Mouse (Mus musculus) gastrocnemius, postnatal 36 days (tissue): ENCODE results near the gene Gm5129. TPM values are rescaled to one million over a fixed set of nuclear protein-coding genes. Genes with fewer than 3 reads are reported as not detected.
"Not testable (repeated sequence)": the region's sequence is repeated elsewhere in the genome, so short reads cannot be mapped to it uniquely, and the experiment has no call there.

Experiments
- DNase-seq, 2 experiments: peaks; one replicate each; pipeline ENCODE4 v3.0.0; 2022
- intact Hi-C: fragments of 180-260 bp; cut with DNase I; formaldehyde crosslinking; loops from one replicate; pipeline ENCODE4 v1.15.1; 2025
- long read RNA-seq, 2 experiments: library from polyadenylated mRNA; stranded (forward); transcript quantifications; one replicate each; pipeline ENCODE4 v2.0.0; 2021
- total RNA-seq, 2 experiments: library from RNA; stranded (reverse); gene quantifications; 2 replicates each; pipeline ENCODE4 v1.2.3; 2021

Gm5129 gene
- not detected for total RNA-seq
- long read RNA-seq, experiment 1, result 0 reads
- long read RNA-seq, experiment 2, partial matches to known transcripts, result 0 of 1 reads
- long read RNA-seq, experiment 2, other reads (novel, unspliced or antisense), result 0 of 1 reads

GRCm38 (mm10) chr5:29735557-29736061, at the start of gene Gm5129, which contains the start of gene Dnajb6:
TSS of gene Gm5129 (minus strand) at chr5:29735936.
TSS of gene Dnajb6 (plus strand) at chr5:29735688.
- DNase-seq, result peak; percentile 95 to 98
- intact Hi-C loops, result loop anchor here (10.0 kb wide), 1 partner anchor 279 kb away; the partner anchor contains the start of gene Il6

GRCm38 (mm10) chr5:29784906-29785305, 49.2 kb upstream of the Gm5129 start:
- DNase-seq, intact Hi-C loops: not testable (repeated sequence)

GRCm38 (mm10) chr5:29782261-29782660, 46.5 kb upstream of the Gm5129 start:
- intact Hi-C loops, result no loop called here
- no peak for DNase-seq

- intact Hi-C loops, DNase-seq: not testable (repeated sequence)
These were observed 44.0 kb upstream of the Gm5129 start for GRCm38 (mm10) chr5:29779733-29780132.

DNA sequence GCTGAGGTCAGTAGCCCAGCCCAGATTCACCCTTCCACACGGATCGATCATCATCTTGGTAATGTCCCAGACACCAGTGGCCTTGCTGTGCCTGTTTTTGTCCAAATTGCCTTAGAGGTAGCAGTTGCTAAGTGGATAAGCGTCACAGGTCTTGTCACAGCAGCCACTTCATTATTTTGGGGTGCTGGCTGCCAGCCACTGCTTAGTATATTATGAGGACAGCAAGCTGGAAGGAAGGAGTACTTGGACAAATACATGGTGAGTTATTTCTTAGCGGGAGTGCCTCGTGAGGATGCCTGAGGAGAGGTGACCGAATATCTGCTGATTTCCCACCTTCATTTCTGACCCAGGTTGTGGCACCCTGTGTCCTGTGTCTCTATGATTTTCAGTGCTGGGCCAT, 42.3 kb upstream of the Gm5129 start:
- DNase-seq, result no peak

GRCm38 (mm10) chr5:29775437-29775836, 39.7 kb upstream of the Gm5129 start:
- no peak for DNase-seq
- intact Hi-C loops, result no loop called here

More for the DNA sequence above, 42.3 kb upstream of the Gm5129 start:
- intact Hi-C loops, result no loop called here

DNA sequence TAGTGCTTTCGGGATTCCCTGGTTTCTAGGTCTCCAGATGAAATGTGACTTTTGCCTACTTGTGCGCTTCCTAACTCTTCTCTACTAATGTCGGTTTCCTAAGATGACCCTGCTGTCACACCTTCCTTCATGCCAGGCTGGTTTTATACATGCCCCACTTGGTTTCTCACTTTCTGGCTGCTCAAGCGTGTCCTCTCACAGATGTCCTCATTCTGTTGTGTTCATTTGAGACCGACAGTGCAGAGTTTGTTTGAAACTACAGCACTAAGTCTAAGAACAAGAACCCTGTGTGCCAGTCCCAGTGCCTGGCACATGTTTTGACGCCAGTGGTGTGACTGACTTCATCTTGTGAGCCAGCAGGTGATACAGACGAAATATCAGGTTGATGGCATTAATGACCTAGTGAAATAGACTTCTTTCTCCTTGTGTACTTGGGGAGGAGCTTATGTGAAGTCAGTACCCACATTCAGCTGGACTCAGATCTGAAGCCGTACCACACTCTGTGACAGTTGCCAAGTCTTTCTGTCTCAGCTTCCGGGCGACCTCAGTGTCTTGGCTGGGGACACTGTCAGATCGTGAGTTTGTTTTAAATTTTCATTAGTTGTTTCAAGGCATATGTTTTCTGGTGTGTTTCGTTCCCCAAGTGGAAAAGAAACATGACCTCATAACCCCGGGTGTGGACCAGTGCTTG, 37.9 kb upstream of the Gm5129 start:
- intact Hi-C loops, result no loop called here
- no peak for DNase-seq

- intact Hi-C loops, result no loop called here
- DNase-seq, result no peak
These were observed 37.1 kb upstream of the Gm5129 start for GRCm38 (mm10) chr5:29772651-29773330.

DNA sequence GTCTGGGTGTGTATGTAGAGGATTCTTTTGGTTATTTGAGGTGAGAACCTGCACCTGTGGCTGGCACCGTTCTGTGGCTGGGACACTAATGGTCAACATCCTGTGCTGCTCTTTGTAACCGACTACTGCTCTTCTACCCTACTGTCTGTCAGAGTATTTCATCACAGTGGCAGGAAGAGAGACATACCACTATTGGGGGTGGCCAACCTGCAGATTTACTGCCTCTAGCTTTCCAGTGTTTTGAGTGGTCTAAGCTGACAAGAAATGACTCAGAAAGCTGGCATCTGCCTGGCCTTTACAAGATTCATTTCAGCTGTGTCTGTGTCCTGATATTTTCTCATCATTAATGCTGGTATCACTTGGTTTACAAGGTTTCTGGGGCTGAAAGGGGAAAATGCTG, 36.3 kb upstream of the Gm5129 start:
- DNase-seq, result no peak
- intact Hi-C loops, result no loop called here

GRCm38 (mm10) chr5:29770935-29771334, 35.2 kb upstream of the Gm5129 start:
- no peak for DNase-seq
- intact Hi-C loops, result no loop called here

- no peak for DNase-seq
- intact Hi-C loops, result no loop called here
These were observed 23.6 kb upstream of the Gm5129 start for GRCm38 (mm10) chr5:29759318-29759717.

GRCm38 (mm10) chr5:29752894-29753293, 17.2 kb upstream of the Gm5129 start:
- intact Hi-C loops, result no loop called here
- no peak for DNase-seq

- no peak for DNase-seq
- intact Hi-C loops, result no loop called here
These were observed 15.6 kb upstream of the Gm5129 start for GRCm38 (mm10) chr5:29751306-29751705.

DNA sequence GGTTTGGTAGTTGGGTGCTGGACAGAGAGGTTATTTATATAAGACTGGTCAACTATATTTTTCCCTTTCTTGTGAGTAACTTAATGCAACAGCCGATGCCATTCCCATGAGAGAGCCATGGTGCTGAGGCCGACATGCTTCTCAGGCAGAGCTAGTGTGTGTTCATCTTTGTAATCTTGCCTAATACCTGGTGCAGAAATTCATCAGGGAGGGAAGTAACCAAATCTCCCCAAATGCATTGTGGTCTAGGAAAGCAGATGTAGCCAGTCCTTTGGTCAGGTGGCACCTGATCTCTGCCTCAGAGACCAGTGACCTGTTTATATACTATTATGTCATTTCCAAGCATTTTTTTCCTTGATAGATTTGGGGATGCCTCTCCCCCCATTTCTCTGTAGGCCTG, 11.9 kb upstream of the Gm5129 start:
- no peak for DNase-seq
- intact Hi-C loops, result no loop called here

DNA sequence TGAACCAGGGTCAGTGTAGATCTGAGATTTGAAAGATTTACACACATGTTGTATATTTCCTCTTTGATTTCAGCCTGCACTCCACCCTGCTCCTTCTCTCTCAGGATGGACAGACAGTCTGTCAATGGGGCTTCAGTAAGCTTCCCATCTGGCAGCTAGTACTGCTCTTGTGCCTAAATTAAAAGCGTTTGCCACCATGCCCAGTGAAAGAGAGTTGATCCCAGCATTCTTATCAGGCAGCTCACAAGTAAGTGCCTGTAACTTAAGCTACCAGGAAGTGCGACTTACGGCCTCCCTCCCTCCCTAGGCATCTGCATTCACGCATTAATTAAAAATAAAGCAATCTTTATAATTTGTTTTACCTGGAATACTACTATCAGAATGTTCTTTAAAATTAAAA, 5.4 kb upstream of the Gm5129 start:
- DNase-seq, result no peak
- intact Hi-C loops, result no loop called here

GRCm38 (mm10) chr5:29740651-29741050, 4.9 kb upstream of the Gm5129 start:
- intact Hi-C loops, result no loop called here
- DNase-seq, result no peak

DNA sequence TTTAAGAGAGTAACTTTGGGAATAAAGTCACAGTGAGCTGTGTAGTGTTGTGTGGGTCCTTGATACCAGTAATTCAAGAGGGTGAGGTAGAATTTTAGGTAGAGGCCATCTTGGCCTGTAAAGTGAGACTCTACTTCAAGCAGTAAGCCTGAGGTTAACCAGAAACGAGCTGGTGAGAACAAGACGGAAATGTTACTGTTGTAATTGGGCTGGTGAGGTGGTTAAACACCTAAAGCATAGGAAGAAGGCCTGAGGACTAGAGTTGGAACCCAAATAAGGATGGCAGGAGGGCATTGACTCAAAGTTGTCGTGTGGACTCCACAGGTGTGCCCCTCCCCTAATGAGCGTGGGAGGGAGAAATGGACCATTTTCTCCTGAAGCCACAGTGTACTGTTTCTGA, 2.3 kb upstream of the Gm5129 start:
- intact Hi-C loops, result loop anchor here (10.0 kb wide), 1 partner anchor 277 kb away; the partner anchor contains the start of gene Il6

GRCm38 (mm10) chr5:29737471-29737870, 1.7 kb upstream of the Gm5129 start:
- intact Hi-C loops, result loop anchor here (10.0 kb wide), 1 partner anchor 277 kb away; the partner anchor contains the start of gene Il6
- no peak for DNase-seq

More for the DNA sequence above, 2.3 kb upstream of the Gm5129 start:
- no peak for DNase-seq

GRCm38 (mm10) chr5:29736942-29737341, 1.2 kb upstream of the Gm5129 start:
- intact Hi-C loops, result loop anchor here (10.0 kb wide), 1 partner anchor 278 kb away; the partner anchor contains the start of gene Il6
- DNase-seq, result no peak

DNA sequence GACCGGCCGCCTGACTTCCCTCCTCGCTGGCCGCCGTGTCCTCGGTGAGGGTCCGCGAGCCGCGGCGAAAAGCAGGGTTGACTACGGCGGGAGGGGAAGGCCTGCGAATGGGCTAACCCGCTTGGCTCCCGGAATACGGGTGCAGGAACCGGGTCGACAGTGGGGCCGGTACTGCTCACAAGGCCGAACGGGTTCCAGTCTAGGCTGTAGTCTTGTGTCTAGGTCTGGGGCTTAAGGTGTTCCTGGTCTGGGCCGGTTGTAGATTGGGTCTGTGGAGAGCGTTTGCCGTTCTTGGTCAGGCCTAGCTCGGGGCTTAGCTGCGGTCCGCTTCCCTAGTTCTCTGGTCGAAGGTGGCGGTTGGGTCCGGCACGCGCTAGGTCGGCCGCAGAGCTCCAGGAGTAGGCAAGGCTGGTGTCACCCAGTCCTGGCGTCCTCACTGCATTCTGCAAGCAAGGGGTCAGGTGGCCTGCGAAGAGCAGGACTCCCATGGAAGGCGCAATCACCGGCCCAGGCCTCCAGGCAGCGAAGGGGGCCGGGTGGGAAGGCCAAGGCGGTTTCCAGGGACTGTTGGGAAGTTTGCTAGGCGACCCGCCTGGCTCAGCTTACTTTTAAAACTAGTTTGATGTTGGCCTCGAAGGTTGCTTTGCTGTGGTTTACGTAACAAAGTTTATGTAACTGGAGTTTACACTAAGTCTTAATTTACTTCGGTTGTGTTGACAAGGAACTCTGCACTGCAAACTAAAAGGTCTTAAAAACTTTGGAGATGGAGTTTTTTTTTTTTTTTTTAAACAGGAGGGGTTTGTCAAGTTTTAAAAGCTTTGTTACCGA, 551 bp upstream of the Gm5129 start:
- intact Hi-C loops, result loop anchor here (10.0 kb wide), 1 partner anchor 279 kb away; the partner anchor contains the start of gene Il6
- peak in 1 of 2 experiments; percentile 32 for DNase-seq
